Mouse (Mus musculus): ENCODE data around the gene Pax7.

GRCm38 (mm10) chr4:139761911-139762310 lies 71.4 kb downstream of the Pax7 start:
- TF ChIP-seq CTCF (IDR thresholded peaks at IDR 0.05; ENCODE audit: extremely low read depth, insufficient read length, insufficient replicate concordance, low read depth, low read length) (no peak), POLR2A (IDR thresholded peaks at IDR 0.05; ENCODE audit: low read depth, low read length) (no peak)
